Mouse (Mus musculus) bone marrow macrophage, adult 2 months (primary cell): ENCODE data around the gene Prdm15.
A peak's percentile ranks its signal among the peaks of the same experiment; 100 is the strongest.

Source experiments
- CTCF ChIP-seq: IDR thresholded peaks from 2 replicates; pipeline ENCODE4 v1.5.1; 2012; ENCODE audit warnings: low read depth, mild to moderate bottlenecking, low read length, moderate library complexity
- POLR2A ChIP-seq: IDR thresholded peaks from 2 replicates; pipeline ENCODE4 v1.6.1; 2012; ENCODE audit warnings: mild to moderate bottlenecking, low read depth, low read length, borderline replicate concordance

DNA sequence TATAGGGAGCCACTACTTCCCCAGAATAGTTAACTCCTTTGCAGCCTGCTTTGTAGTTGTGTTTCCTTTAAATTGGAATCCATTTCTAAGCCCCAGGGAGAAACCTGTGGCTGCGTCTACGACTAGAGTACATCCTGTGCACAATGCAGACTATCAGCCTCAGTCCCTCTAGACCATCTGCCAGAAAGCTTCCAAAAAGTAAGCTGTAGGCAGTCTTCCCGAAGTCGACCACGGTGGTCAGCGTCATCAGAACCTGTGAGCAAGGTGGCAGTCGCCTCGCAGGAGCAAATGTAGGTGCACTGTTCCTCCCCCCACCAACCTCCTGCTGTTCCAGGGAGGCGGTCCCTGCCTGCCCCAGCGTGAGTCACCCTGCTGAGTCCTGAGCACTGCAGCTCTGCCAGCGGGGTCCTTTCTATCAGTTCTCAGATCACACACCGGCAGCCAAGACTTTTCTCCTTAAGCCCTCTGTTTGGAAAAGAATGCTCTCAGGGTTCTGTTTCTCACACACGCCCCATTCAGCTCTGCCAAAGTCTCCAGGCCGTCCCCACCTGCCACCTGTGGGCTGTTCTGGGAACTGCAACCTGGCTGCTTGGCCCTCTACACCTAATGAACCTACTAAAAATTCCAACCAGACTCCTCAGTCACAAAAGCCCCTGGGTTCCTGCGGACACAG, 73.2 kb downstream of the Prdm15 start:
- TF ChIP-seq CTCF (peak; percentile 60), POLR2A (no peak)
